Mouse (Mus musculus) forebrain, embryonic 12.5 days (tissue): ENCODE results near the gene Ephb2. TPM values are rescaled to one million over a fixed set of nuclear protein-coding genes. Genes with fewer than 3 reads are reported as not detected.

Source experiments
- ATAC-seq: fragments of 200-750 bp; cut with Nextera tagmentation; 2 replicates; pipeline ENCODE4 v1.8.0; 2017; ENCODE audit warnings: moderate TSS enrichment; ENCODE audit not compliant: low FRiP score
- H3K27ac ChIP-seq: fragments of 300-500 bp; sonication (generic); 2 replicates; pipeline ENCODE4 v1.5.1; 2016; ENCODE audit warnings: mild to moderate bottlenecking
- H3K27me3 ChIP-seq: fragments of 300-500 bp; sonication (generic); 2 replicates; pipeline ENCODE4 v1.6.1; 2016; ENCODE audit warnings: mild to moderate bottlenecking
- H3K36me3 ChIP-seq: fragments of 300-500 bp; sonication (generic); replicated peaks from 2 replicates; pipeline ENCODE4 v1.6.1; 2016; ENCODE audit warnings: mild to moderate bottlenecking
- H3K4me1 ChIP-seq: fragments of 300-500 bp; sonication (generic); 2 replicates; pipeline ENCODE4 v1.6.1; 2016
- H3K4me2 ChIP-seq: fragments of 300-500 bp; sonication (generic); 2 replicates; pipeline ENCODE4 v1.6.1; 2016; ENCODE audit warnings: mild to moderate bottlenecking, moderate library complexity
- H3K4me3 ChIP-seq: fragments of 300-500 bp; sonication (generic); replicated peaks from 2 replicates; pipeline ENCODE4 v1.5.1; 2016; ENCODE audit warnings: mild to moderate bottlenecking
- H3K9ac ChIP-seq: fragments of 300-500 bp; sonication (generic); 2 replicates; pipeline ENCODE4 v1.6.1; 2016; ENCODE audit warnings: mild to moderate bottlenecking
- H3K9me3 ChIP-seq: fragments of 300-500 bp; sonication (generic); 2 replicates; pipeline ENCODE4 v1.6.1; 2016
- WGBS: fragments of 180-500 bp; shearing (Covaris S2); methylation state at CpG from one replicate; pipeline ENCODE4 v1.1.7; 2016; 5-methylcytosine and 5-hydroxymethylcytosine counted together
- polyA plus RNA-seq: library from polyadenylated mRNA; unstranded; fragments of >200 nt; fragmentation: Nextera tagmentation; extraction: Ambion mirVana; gene quantifications from 2 replicates; pipeline ENCODE4 v1.2.1, GENCODE M21; 2016

Gene Ephb2
- polyA plus RNA-seq, 1 experiment from 2014 or later: 30.2 TPM

GRCm38 (mm10) chr4:136754256-136754655 lies 81.5 kb downstream of the Ephb2 start:
- Histone ChIP-seq H3K27ac (peak overlapping the region; percentile 97), H3K36me3 (peaks cover under 1% of the 10 kb centered on the region; the same call in 1 of the 2 replicates), H3K4me3 (no peak overlapping the region), H3K27me3 (peaks cover 7% of the 10 kb centered on the region; the same call in 1 of the 2 replicates), H3K9me3 (no peaks in the 10 kb centered on the region), H3K4me1 (peaks cover 100% of the 10 kb centered on the region), H3K4me2 (no peak overlapping the region), H3K9ac (peak overlapping the region; percentile 17; the same call in 1 of the 2 replicates)
- 74% methylated on average over 8 of the region's 8 CpGs for WGBS
- no peak for ATAC-seq

- no peaks in the 10 kb centered on the region for H3K36me3 ChIP-seq
- peaks cover 93% of the 10 kb centered on the region for H3K4me1 ChIP-seq
- H3K27me3 ChIP-seq: peaks cover 30% of the 10 kb centered on the region
- ATAC-seq: peak; percentile 1; the same call in 1 of the 2 replicates
- peak overlapping the region; percentile 94 for H3K27ac ChIP-seq
- no peak overlapping the region for H3K4me3 ChIP-seq
- peak overlapping the region; percentile 47; the same call in 1 of the 2 replicates for H3K9ac ChIP-seq
- WGBS: 12% methylated on average over 4 of the region's 4 CpGs
- H3K9me3 ChIP-seq: no peaks in the 10 kb centered on the region
- H3K4me2 ChIP-seq: peak overlapping the region; percentile 21; the same call in 1 of the 2 replicates
Measured at GRCm38 (mm10) chr4:136751355-136752020, 84.3 kb downstream of the Ephb2 start.

- Histone ChIP-seq H3K27ac (peak overlapping the region; percentile 94), H3K36me3 (no peaks in the 10 kb centered on the region), H3K27me3 (peaks cover 30% of the 10 kb centered on the region), H3K4me3 (no peak overlapping the region), H3K9me3 (no peaks in the 10 kb centered on the region), H3K4me1 (peaks cover 92% of the 10 kb centered on the region), H3K9ac (peak overlapping the region; percentile 47), H3K4me2 (peak overlapping the region; percentile 21)
- WGBS: 3% methylated on average over 19 of the region's 19 CpGs
- ATAC-seq: peak; percentile 37
Measured at GRCm38 (mm10) chr4:136750578-136751338, 85.0 kb downstream of the Ephb2 start.

GRCm38 (mm10) chr4:136749851-136750577 lies 85.8 kb downstream of the Ephb2 start:
- WGBS: 5% methylated on average over 19 of the region's 19 CpGs
- no peaks in the 10 kb centered on the region for H3K36me3 ChIP-seq
- H3K4me3 ChIP-seq: no peak overlapping the region
- H3K4me2 ChIP-seq: peak overlapping the region; percentile 21
- peak; percentile 76 for ATAC-seq
- peaks cover 87% of the 10 kb centered on the region for H3K4me1 ChIP-seq
- peak overlapping the region; percentile 47 for H3K9ac ChIP-seq
- H3K9me3 ChIP-seq: no peaks in the 10 kb centered on the region
- peak overlapping the region; percentile 94 for H3K27ac ChIP-seq
- peaks cover 30% of the 10 kb centered on the region for H3K27me3 ChIP-seq

- 4% methylated on average over 4 of the region's 4 CpGs for WGBS
Measured at GRCm38 (mm10) chr4:136749431-136749830, 86.4 kb downstream of the Ephb2 start.

GRCm38 (mm10) chr4:136748842-136749392 lies 86.9 kb downstream of the Ephb2 start:
- Histone ChIP-seq H3K4me3 (no peak overlapping the region), H3K9me3 (no peaks in the 10 kb centered on the region), H3K9ac (peak overlapping the region; percentile 7; the same call in 1 of the 2 replicates), H3K36me3 (no peaks in the 10 kb centered on the region), H3K4me1 (peaks cover 86% of the 10 kb centered on the region), H3K4me2 (no peak overlapping the region), H3K27ac (peak overlapping the region; percentile 94), H3K27me3 (peaks cover 30% of the 10 kb centered on the region)
- ATAC-seq: no peak
- 47% methylated on average over 7 of the region's 7 CpGs for WGBS

More at GRCm38 (mm10) chr4:136749431-136749830, 86.4 kb downstream of the Ephb2 start:
- Histone ChIP-seq H3K27ac (peak overlapping the region; percentile 94), H3K27me3 (peaks cover 30% of the 10 kb centered on the region), H3K9me3 (no peaks in the 10 kb centered on the region), H3K36me3 (no peaks in the 10 kb centered on the region), H3K4me1 (peaks cover 86% of the 10 kb centered on the region), H3K4me2 (peak overlapping the region; percentile 21), H3K9ac (peak overlapping the region; percentile 47; the same call in 1 of the 2 replicates), H3K4me3 (no peak overlapping the region)
- no peak for ATAC-seq

- Histone ChIP-seq H3K9ac (no peak overlapping the region), H3K27ac (no peak overlapping the region), H3K4me2 (no peak overlapping the region), H3K4me1 (peaks cover 86% of the 10 kb centered on the region), H3K36me3 (no peaks in the 10 kb centered on the region), H3K27me3 (peaks cover 23% of the 10 kb centered on the region), H3K9me3 (no peaks in the 10 kb centered on the region), H3K4me3 (no peak overlapping the region)
- 100% methylated on average over 1 of the region's 1 CpGs for WGBS
- no peak for ATAC-seq
Measured at GRCm38 (mm10) chr4:136746516-136746915, 89.3 kb downstream of the Ephb2 start.

GRCm38 (mm10) chr4:136742677-136743076 lies 93.1 kb downstream of the Ephb2 start:
- Histone ChIP-seq H3K4me1 (peaks cover 85% of the 10 kb centered on the region), H3K27ac (peak overlapping the region; percentile 59; the same call in 1 of the 2 replicates), H3K27me3 (peaks cover 9% of the 10 kb centered on the region), H3K9ac (peak overlapping the region; percentile 29; the same call in 1 of the 2 replicates), H3K4me2 (no peak overlapping the region), H3K36me3 (no peaks in the 10 kb centered on the region), H3K4me3 (no peak overlapping the region), H3K9me3 (no peaks in the 10 kb centered on the region)
- 14% methylated on average over 5 of the region's 5 CpGs for WGBS
- ATAC-seq: no peak

- 71% methylated on average over 14 of the region's 14 CpGs for WGBS
- no peaks in the 10 kb centered on the region for H3K36me3 ChIP-seq
- ATAC-seq: no peak
- H3K4me1 ChIP-seq: peaks cover 87% of the 10 kb centered on the region
- H3K9ac ChIP-seq: no peak overlapping the region
- no peaks in the 10 kb centered on the region for H3K9me3 ChIP-seq
- H3K27me3 ChIP-seq: peaks cover 1% of the 10 kb centered on the region
- no peak overlapping the region for H3K4me2 ChIP-seq
- H3K4me3 ChIP-seq: no peak overlapping the region
- 0 out of 2 replicates have a peak overlapping the region, but pooled peaks have one; percentile 57 for H3K27ac ChIP-seq
Measured at GRCm38 (mm10) chr4:136741840-136742239, 93.9 kb downstream of the Ephb2 start.

GRCm38 (mm10) chr4:136740963-136741362 lies 94.8 kb downstream of the Ephb2 start:
- no peak overlapping the region for H3K4me2 ChIP-seq
- no peaks in the 10 kb centered on the region; the same call in 1 of the 2 replicates for H3K27me3 ChIP-seq
- 94% methylated on average over 5 of the region's 5 CpGs for WGBS
- no peak overlapping the region for H3K4me3 ChIP-seq
- H3K4me1 ChIP-seq: peaks cover 88% of the 10 kb centered on the region
- H3K9ac ChIP-seq: no peak overlapping the region
- no peaks in the 10 kb centered on the region for H3K36me3 ChIP-seq
- H3K9me3 ChIP-seq: no peaks in the 10 kb centered on the region
- no peak for ATAC-seq
- no peak overlapping the region for H3K27ac ChIP-seq

GRCm38 (mm10) chr4:136739189-136739588 lies 96.6 kb downstream of the Ephb2 start:
- H3K36me3 ChIP-seq: no peaks in the 10 kb centered on the region
- H3K27ac ChIP-seq: no peak overlapping the region; the same call in 1 of the 2 replicates
- no peak overlapping the region for H3K4me2 ChIP-seq
- no peak overlapping the region for H3K9ac ChIP-seq
- no peak overlapping the region for H3K4me3 ChIP-seq
- ATAC-seq: 0 out of 2 replicates have a peak, but pooled peaks have one; percentile 31
- no peaks in the 10 kb centered on the region for H3K9me3 ChIP-seq
- WGBS: 11% methylated on average over 11 of the region's 11 CpGs
- H3K27me3 ChIP-seq: no peaks in the 10 kb centered on the region; the same call in 1 of the 2 replicates
- peaks cover 96% of the 10 kb centered on the region for H3K4me1 ChIP-seq
